Mouse (Mus musculus): Measurements from ENCODE around the gene 2310039H08Rik. TPM values are rescaled to one million over a fixed set of nuclear protein-coding genes. Genes with fewer than 3 reads are reported as not detected.

Gene 2310039H08Rik
- 108 and 208 TPM in 2 replicates for polyA plus RNA-seq (2012; ENCODE audit: low replicate concordance)

GRCm38 (mm10) chr17:46772404-46773277 is at the start of gene 2310039H08Rik:
2310039H08Rik (plus strand) TSS chr17:46772635.

GRCm38 (mm10) chr17:46728904-46729318 is 43.5 kb upstream of the 2310039H08Rik start, which contains the start of gene Gnmt:
Gnmt (minus strand) TSS chr17:46729168.

GRCm38 (mm10) chr17:46751794-46752556 is 20.5 kb upstream of the 2310039H08Rik start, which contains the start of gene Cnpy3:
Cnpy3 (minus strand) TSS chr17:46752214.

GRCm38 (mm10) chr17:46763544-46763943 is 8.9 kb upstream of the 2310039H08Rik start, which contains the start of gene Ptcra:
Ptcra (minus strand) TSS chr17:46763712.

GRCm38 (mm10) chr17:46782341-46783221 is 10.1 kb downstream of the 2310039H08Rik start, which contains the start of gene Rpl7l1:
Rpl7l1 (minus strand) TSS chr17:46782672.

Other genes starting within 250 kb of the 2310039H08Rik start
- gene Cul9, start 226.2 kb upstream of the 2310039H08Rik start, polyA plus RNA-seq (2012; ENCODE audit: low replicate concordance) = 2.6 and 4.9 TPM in 2 replicates
- gene Srf, start 216.5 kb upstream of the 2310039H08Rik start, polyA plus RNA-seq (2012; ENCODE audit: low replicate concordance) = 172 and 177 TPM in 2 replicates
- gene Ptk7, start 143.1 kb upstream of the 2310039H08Rik start, polyA plus RNA-seq (2012; ENCODE audit: low replicate concordance) = 0.66 and 1.9 TPM in 2 replicates
- gene Klc4, start 126.6 kb upstream of the 2310039H08Rik start, polyA plus RNA-seq (2012; ENCODE audit: low replicate concordance) = 6.1 and 9.9 TPM in 2 replicates
- 845 and 851 TPM in 2 replicates for gene Mrpl2, start 126.4 kb upstream of the 2310039H08Rik start, polyA plus RNA-seq (2012; ENCODE audit: low replicate concordance)
- gene Cul7, start 122.3 kb upstream of the 2310039H08Rik start, polyA plus RNA-seq (2012; ENCODE audit: low replicate concordance) = 3.1 and 12.3 TPM in 2 replicates
- gene Rrp36, start 98.3 kb upstream of the 2310039H08Rik start, polyA plus RNA-seq (2012; ENCODE audit: low replicate concordance) = 7.7 and 14.0 TPM in 2 replicates
- 55.5 and 91.8 TPM in 2 replicates for gene Mea1, start 93.8 kb upstream of the 2310039H08Rik start, polyA plus RNA-seq (2012; ENCODE audit: low replicate concordance)
- gene Klhdc3, start 91.7 kb upstream of the 2310039H08Rik start, polyA plus RNA-seq (2012; ENCODE audit: low replicate concordance) = 260 and 474 TPM in 2 replicates
- gene Ppp2r5d, start 67.5 kb upstream of the 2310039H08Rik start, polyA plus RNA-seq (2012; ENCODE audit: low replicate concordance) = 87.2 and 94.1 TPM in 2 replicates
- 27.7 and 37.0 TPM in 2 replicates for gene Pex6, start 61.2 kb upstream of the 2310039H08Rik start, polyA plus RNA-seq (2012; ENCODE audit: low replicate concordance)
- gene Gnmt, start 43.5 kb upstream of the 2310039H08Rik start, polyA plus RNA-seq (2012; ENCODE audit: low replicate concordance) = 0.96 TPM in 1 of 2 replicates, not detected in the other
- 88.2 and 108 TPM in 2 replicates for gene Cnpy3, start 20.4 kb upstream of the 2310039H08Rik start, polyA plus RNA-seq (2012; ENCODE audit: low replicate concordance)
- gene Ptcra, start 8.9 kb upstream of the 2310039H08Rik start, polyA plus RNA-seq (2012; ENCODE audit: low replicate concordance) = 0.23 TPM in 1 of 2 replicates, not detected in the other
- 2.0 and 16.9 TPM in 2 replicates for gene Rpl7l1, start 10.0 kb downstream of the 2310039H08Rik start, polyA plus RNA-seq (2012; ENCODE audit: low replicate concordance)
- 10.2 and 17.7 TPM in 2 replicates for gene Bicral, start 85.8 kb downstream of the 2310039H08Rik start, polyA plus RNA-seq (2012; ENCODE audit: low replicate concordance)
- 23.6 and 27.2 TPM in 2 replicates for gene Tbcc, start 118.0 kb downstream of the 2310039H08Rik start, polyA plus RNA-seq (2012; ENCODE audit: low replicate concordance)
- gene Prph2, start 137.8 kb downstream of the 2310039H08Rik start, polyA plus RNA-seq (2012; ENCODE audit: low replicate concordance) = not detected in 2 replicates
- 7.3 and 9.4 TPM in 2 replicates for gene Ubr2, start 237.9 kb downstream of the 2310039H08Rik start, polyA plus RNA-seq (2012; ENCODE audit: low replicate concordance)

Data from leukemia stem cell, adult 10-12 weeks (primary cell).